Mouse (Mus musculus): ENCODE measurements around the gene Mcts2.
A peak's percentile ranks its signal among the peaks of the same experiment; 100 is the strongest.

Mcts2 gene

GRCm38 (mm10) chr2:152725178-152725750 is 38.4 kb downstream of the Mcts2 start:
- DNase-seq (ENCODE audit: low spot score in 2 of 2), result no peak

- no peak for DNase-seq (ENCODE audit: low spot score in 2 of 2)
Measured at GRCm38 (mm10) chr2:152726213-152726612, 39.4 kb downstream of the Mcts2 start.

- DNase-seq (ENCODE audit: low spot score in 2 of 2), result no peak
Measured at GRCm38 (mm10) chr2:152726751-152727335, 40.0 kb downstream of the Mcts2 start.

- no peak for DNase-seq (ENCODE audit: low spot score in 2 of 2)
Measured at GRCm38 (mm10) chr2:152727795-152728510, 41.1 kb downstream of the Mcts2 start.

- DNase-seq (ENCODE audit: low spot score in 2 of 2), result no peak
Measured at GRCm38 (mm10) chr2:152728594-152728993, 41.8 kb downstream of the Mcts2 start.

- DNase-seq (ENCODE audit: low spot score in 2 of 2), result no peak
Measured at GRCm38 (mm10) chr2:152729013-152729635, 42.3 kb downstream of the Mcts2 start.

GRCm38 (mm10) chr2:152729636-152730020 is 42.8 kb downstream of the Mcts2 start:
- DNase-seq (ENCODE audit: low spot score in 2 of 2), result no peak

GRCm38 (mm10) chr2:152733201-152733600 is 46.4 kb downstream of the Mcts2 start:
- DNase-seq (ENCODE audit: low spot score in 2 of 2), result no peak

GRCm38 (mm10) chr2:152734501-152734900 is 47.7 kb downstream of the Mcts2 start:
- DNase-seq (ENCODE audit: low spot score in 2 of 2), result no peak

GRCm38 (mm10) chr2:152734984-152735383 is 48.1 kb downstream of the Mcts2 start:
- peak; percentile 67 to 85 for DNase-seq (ENCODE audit: low spot score in 2 of 2)

GRCm38 (mm10) chr2:152736090-152736601 is 49.3 kb downstream of the Mcts2 start, which contains the start of gene Id1:
Gene Id1, plus strand, starts transcription at chr2:152736251.
- peak; percentile 49 to 62 for DNase-seq (ENCODE audit: low spot score in 2 of 2)

GRCm38 (mm10) chr2:152736748-152737147 is 49.9 kb downstream of the Mcts2 start:
- no peak for DNase-seq (ENCODE audit: low spot score in 2 of 2)
